Mouse (Mus musculus) spleen, adult 2 months (tissue): ENCODE data around the gene Adgrg5. TPM values are rescaled to one million over a fixed set of nuclear protein-coding genes. Genes with fewer than 3 reads are reported as not detected.

Experiments used
- DNase-seq, 2 experiments: peaks; one replicate each; pipeline versions ENCODE4 v3.0.0 to v3.0.0-alpha.2; 2012 to 2021; ENCODE audit warnings: low spot score in 2 of 2, low read depth in 1 of 2
- H3K27ac ChIP-seq: fragments of 200-500 bp; 2 replicates; pipeline ENCODE4 v1.5.1; 2012; ENCODE audit warnings: low read length, inconsistent platforms; ENCODE audit not compliant: insufficient read depth
- H3K27me3 ChIP-seq: fragments of 200-500 bp; 2 replicates; pipeline ENCODE4 v1.6.1; 2012; ENCODE audit warnings: mild to moderate bottlenecking, moderate library complexity, low read length, inconsistent platforms; ENCODE audit not compliant: control insufficient read depth, insufficient read depth
- H3K36me3 ChIP-seq: fragments of 200-500 bp; 2 replicates; pipeline ENCODE4 v1.6.1; 2012; ENCODE audit warnings: mild to moderate bottlenecking, low read length, inconsistent platforms; ENCODE audit not compliant: control insufficient read depth, insufficient read depth
- H3K4me1 ChIP-seq: fragments of 200-500 bp; 2 replicates; pipeline ENCODE4 v1.6.1; 2011; ENCODE audit warnings: inconsistent platforms; ENCODE audit not compliant: control insufficient read depth, insufficient read depth, insufficient read length
- H3K4me3 ChIP-seq: fragments of 200-500 bp; 2 replicates; pipeline ENCODE4 v1.5.1; 2011; ENCODE audit warnings: mild to moderate bottlenecking, inconsistent platforms; ENCODE audit not compliant: insufficient read depth, insufficient read length; ENCODE audit errors: extremely low read depth
- CTCF ChIP-seq: fragments of 200-500 bp; IDR thresholded peaks from 2 replicates; pipeline ENCODE4 v1.5.1; 2011; ENCODE audit warnings: mild to moderate bottlenecking, inconsistent platforms; ENCODE audit not compliant: insufficient read depth, insufficient read length, insufficient replicate concordance; ENCODE audit errors: extremely low read depth
- POLR2A ChIP-seq: fragments of 200-500 bp; IDR thresholded peaks from 2 replicates; pipeline ENCODE4 v1.6.1; 2011; ENCODE audit warnings: low read depth, low read length, inconsistent platforms
- WGBS: fragments of 180-500 bp; shearing (Covaris S2); methylation state at CpG from one replicate; pipeline ENCODE4 v1.1.7; 2018; 5-methylcytosine and 5-hydroxymethylcytosine counted together
- polyA plus RNA-seq: library from polyadenylated mRNA; depleted of rRNA; stranded (reverse); fragments of >200 nt; gene quantifications from 2 replicates; pipeline ENCODE4 v1.2.3, GENCODE M21; 2012

The Adgrg5 gene
- polyA plus RNA-seq, 1 experiment, result 36.0 TPM

DNA sequence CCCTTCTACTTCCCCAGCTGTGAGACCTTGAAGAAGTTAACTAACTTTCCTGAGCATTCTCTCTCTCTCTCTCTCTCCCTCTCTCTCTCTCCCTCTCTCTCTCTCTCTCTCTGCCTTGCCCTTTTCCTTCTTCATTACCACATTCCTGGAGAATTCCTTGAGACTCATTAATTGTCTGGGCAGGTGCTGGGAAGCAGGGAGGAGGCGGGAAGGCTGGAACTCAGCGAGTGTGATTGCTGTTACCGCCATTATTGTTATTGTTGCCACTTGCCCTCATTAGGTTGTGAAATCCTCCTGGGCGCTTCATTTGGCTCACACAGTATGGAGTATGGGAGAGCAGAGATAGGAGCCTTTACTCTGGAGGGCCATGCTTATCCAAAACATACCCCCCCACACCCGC lies 59.7 kb downstream of the Adgrg5 start:
- 39% methylated on average over 5 of the region's 5 CpGs for WGBS
- Histone ChIP-seq H3K4me3 (no peak overlapping the region), H3K27me3 (no peaks in the 10 kb centered on the region), H3K4me1 (peaks cover 18% of the 10 kb centered on the region; the same call in 1 of the 2 replicates), H3K27ac (no peak overlapping the region), H3K36me3 (no peaks in the 10 kb centered on the region)
- DNase-seq, result no peak
- TF ChIP-seq CTCF (no peak), POLR2A (no peak)

DNA sequence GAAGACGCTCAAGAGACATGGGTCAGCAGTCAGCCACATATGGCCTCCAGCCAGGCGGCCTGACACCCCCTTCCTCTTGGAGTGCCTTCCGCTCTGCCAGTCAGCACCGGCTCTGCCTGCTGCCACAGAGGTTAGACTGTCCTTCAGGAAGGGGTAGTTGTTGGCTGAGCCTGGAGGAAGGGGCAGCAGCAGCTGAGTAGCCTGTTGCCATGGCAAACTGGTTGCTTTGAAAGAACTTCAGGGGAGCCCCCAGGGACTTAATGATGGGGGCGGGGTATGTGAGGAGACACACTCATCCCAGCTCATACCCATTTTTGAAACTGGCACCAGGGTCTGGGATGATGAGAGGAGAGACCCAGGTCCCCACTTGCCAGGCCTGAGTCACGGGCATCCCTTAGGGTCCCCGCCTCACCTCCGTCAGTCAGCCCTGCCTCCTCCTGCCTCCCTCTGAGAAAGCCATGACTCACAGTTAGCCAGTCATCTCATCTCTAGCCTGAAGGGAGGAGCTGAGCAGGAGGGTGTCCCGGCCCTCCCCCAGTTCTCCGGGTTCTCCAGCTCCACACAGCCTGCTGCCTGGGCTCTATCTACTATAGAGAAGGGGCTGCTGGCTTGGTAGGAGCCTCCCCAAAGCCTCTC lies 60.5 kb downstream of the Adgrg5 start:
- DNase-seq, result no peak
- H3K27ac ChIP-seq, result peak overlapping the region; percentile 41; the same call in 1 of the 2 replicates
- peaks cover 16% of the 10 kb centered on the region; the same call in 1 of the 2 replicates for H3K4me1 ChIP-seq
- no peaks in the 10 kb centered on the region for H3K36me3 ChIP-seq
- TF ChIP-seq CTCF (no peak), POLR2A (no peak)
- H3K27me3 ChIP-seq, result no peaks in the 10 kb centered on the region
- no peak overlapping the region for H3K4me3 ChIP-seq
- WGBS, result 23% methylated on average over 10 of the region's 10 CpGs

GRCm38 (mm10) chr8:94985023-94985422 lies 61.5 kb downstream of the Adgrg5 start:
- Histone ChIP-seq H3K27me3 (no peaks in the 10 kb centered on the region), H3K27ac (no peak overlapping the region), H3K4me3 (no peak overlapping the region), H3K36me3 (no peaks in the 10 kb centered on the region), H3K4me1 (peaks cover 16% of the 10 kb centered on the region; the same call in 1 of the 2 replicates)
- WGBS, result 8% methylated on average over 6 of the region's 6 CpGs
- TF ChIP-seq POLR2A, result no peak
- TF ChIP-seq CTCF, result no peak
- DNase-seq, result peak in 1 of 2 experiments; percentile 21

- no peak for DNase-seq
- no peak overlapping the region for H3K4me3 ChIP-seq
These were observed 63.2 kb downstream of the Adgrg5 start for GRCm38 (mm10) chr8:94986676-94987075.

GRCm38 (mm10) chr8:94987553-94987952 lies 64.1 kb downstream of the Adgrg5 start:
- TF ChIP-seq POLR2A (no peak), CTCF (no peak)
- Histone ChIP-seq H3K36me3 (no peaks in the 10 kb centered on the region), H3K27ac (no peak overlapping the region), H3K27me3 (no peaks in the 10 kb centered on the region), H3K4me1 (peaks cover 30% of the 10 kb centered on the region; the same call in 1 of the 2 replicates), H3K4me3 (no peak overlapping the region)
- DNase-seq, result no peak
- 48% methylated on average over 7 of the region's 7 CpGs for WGBS

More at GRCm38 (mm10) chr8:94986676-94987075, 63.2 kb downstream of the Adgrg5 start:
- peaks cover 27% of the 10 kb centered on the region; the same call in 1 of the 2 replicates for H3K4me1 ChIP-seq
- H3K27me3 ChIP-seq, result no peaks in the 10 kb centered on the region
- no peak for TF ChIP-seq CTCF
- no peak for TF ChIP-seq POLR2A
- no peak overlapping the region for H3K27ac ChIP-seq
- WGBS, result 4% methylated on average over 5 of the region's 5 CpGs
- H3K36me3 ChIP-seq, result no peaks in the 10 kb centered on the region

DNA sequence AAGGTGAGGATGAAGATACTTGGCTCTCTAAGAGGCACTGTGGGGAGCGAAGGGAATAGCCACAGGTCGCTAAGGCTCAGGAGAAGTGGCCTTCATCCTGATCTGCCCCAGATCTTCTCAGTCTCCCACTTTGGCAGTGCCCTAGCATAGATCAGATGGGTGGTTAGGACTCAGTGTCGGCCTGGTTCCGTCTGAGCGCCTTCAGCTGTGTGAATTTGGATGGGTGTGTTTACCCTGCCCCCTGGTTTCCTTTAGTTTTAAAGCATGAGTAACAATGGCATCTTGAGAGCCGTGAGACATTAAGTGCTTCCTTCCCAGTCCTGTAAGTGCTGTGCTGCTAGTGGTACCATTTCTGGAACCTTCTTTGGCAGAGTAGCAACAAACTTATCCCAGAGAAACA lies 65.1 kb downstream of the Adgrg5 start:
- Histone ChIP-seq H3K27me3 (no peaks in the 10 kb centered on the region), H3K4me1 (peaks cover 30% of the 10 kb centered on the region; the same call in 1 of the 2 replicates), H3K27ac (no peak overlapping the region), H3K36me3 (no peaks in the 10 kb centered on the region), H3K4me3 (no peak overlapping the region)
- no peak for DNase-seq
- no peak for TF ChIP-seq CTCF
- TF ChIP-seq POLR2A, result no peak
- WGBS, result 26% methylated on average over 6 of the region's 6 CpGs

DNA sequence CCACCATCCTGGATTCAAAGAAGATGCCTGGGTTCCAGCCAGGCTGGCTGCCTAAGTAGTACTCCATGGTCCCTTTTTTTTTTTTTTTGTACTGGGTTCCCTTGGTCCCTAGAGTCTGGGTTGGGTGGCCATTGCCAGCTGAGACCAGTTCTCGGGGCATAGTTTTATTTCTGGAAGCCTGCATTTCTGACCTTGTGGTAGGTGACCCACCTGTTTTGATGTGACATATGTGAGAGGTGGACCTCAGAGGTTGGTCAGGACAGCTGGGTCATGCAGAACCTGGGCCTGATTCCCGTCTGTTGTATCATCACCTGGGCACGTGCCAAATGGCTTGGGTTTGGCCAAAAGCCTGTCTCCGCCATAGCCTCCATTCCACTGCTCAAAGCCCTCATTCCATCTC lies 66.2 kb downstream of the Adgrg5 start:
- no peak overlapping the region for H3K27ac ChIP-seq

More for the DNA sequence above, 66.2 kb downstream of the Adgrg5 start:
- Histone ChIP-seq H3K4me1 (peaks cover 27% of the 10 kb centered on the region; the same call in 1 of the 2 replicates), H3K27me3 (no peaks in the 10 kb centered on the region), H3K4me3 (no peak overlapping the region), H3K36me3 (no peaks in the 10 kb centered on the region)
- WGBS, result 84% methylated on average over 4 of the region's 4 CpGs
- TF ChIP-seq CTCF (no peak), POLR2A (no peak)
- no peak for DNase-seq
